Mouse (Mus musculus): Measurements from ENCODE around the gene Afmid.

DNA sequence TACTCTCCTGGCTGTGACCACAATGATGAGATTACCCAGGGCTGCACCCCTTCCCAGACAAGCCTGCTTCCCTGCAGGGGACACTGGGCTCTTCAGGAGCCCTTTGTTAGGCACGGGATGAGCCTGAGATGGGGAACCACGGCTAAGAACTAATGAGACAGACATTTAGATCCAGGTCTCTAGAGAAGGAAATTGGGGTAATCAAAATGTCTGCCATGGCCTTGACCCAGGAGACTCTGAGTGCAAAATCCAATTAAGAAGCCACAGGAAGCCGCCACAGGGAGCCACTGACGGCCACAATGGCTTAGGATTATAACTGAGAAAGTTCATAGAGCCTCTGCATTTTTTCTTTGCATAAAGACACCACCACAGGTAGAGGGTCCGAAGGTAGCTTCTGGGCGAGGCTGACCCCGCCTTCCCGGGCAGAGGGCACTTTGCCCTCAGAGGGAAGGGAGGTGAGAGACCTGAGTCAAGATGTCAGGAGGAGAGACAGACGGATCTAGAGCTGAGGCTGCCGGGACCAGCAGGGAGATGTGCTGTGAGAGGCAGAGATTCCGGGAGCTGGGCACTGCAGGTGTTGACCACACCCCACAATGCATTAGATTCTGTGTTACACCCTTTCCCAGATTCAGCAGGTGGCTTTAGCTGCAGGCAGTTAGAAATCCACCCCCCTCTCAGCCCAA, 37.6 kb downstream of the Afmid start:
- no peak for TF ChIP-seq CTCF (IDR thresholded peaks at IDR 0.05; ENCODE audit: borderline replicate concordance, insufficient read depth, low read length)
- TF ChIP-seq POLR2A (IDR thresholded peaks at IDR 0.05; ENCODE audit: low read depth, low read length) = no peak

Data from embryonic fibroblast, embryonic 13.5 days (primary cell).